13 mouse cellular contexts compared by ENCODE assay signal in the genomic region with DNA sequence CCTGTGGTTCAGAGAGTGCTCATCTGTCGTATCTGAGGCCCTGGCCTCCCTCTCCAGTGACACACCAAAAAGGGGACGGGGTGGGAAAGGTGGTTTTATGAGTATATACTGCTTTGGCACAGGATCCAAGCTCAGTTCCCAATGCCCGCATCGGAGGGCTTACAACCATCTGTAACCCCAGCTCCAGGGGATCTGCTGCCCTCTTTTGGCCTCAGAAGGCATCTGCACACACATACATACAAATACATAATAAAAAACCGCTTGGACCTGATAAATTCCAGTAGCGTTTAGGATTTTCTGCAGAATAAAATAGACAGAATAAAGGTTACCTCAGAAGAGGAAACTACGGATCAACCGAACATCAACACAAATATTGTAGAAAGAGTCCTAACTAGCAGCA. TPM values are rescaled to one million over a fixed set of nuclear protein-coding genes. Genes with fewer than 3 reads are reported as not detected.
A peak's percentile ranks its signal among the peaks of the same experiment; 100 is the strongest.
DNase-seq lines count a peak whose midpoint lies in the region; ATAC-seq and TF ChIP-seq lines count a peak whose summit lies in the region.
"Had no signal": no experiment of that assay in that cellular context is flagged by ENCODE, and none has a peak within 500 bp of the region (broad histone marks: within the 10 kb centered on the region; RNA-seq: fewer than 3 reads in every experiment).

No protein-coding gene starts in this region.

- H3K4me1 ChIP-seq in hindbrain, postnatal 0 days (ENCODE audit: insufficient read depth, low read length): peaks cover 5% of the 10 kb centered on the region; the same call in 1 of the 2 replicates
- 0 out of 2 replicates have a peak, but pooled peaks cover 8% of the 10 kb centered on the region for H3K4me1 ChIP-seq in hindbrain, embryonic 14.5 days (replicated peaks; ENCODE audit: control insufficient read depth, insufficient read depth, low read length)
- peaks cover 2% of the 10 kb centered on the region for H3K4me1 ChIP-seq in ES-Bruce4 (ENCODE audit: control insufficient read depth, insufficient read depth, low read length)
- H3K4me1 ChIP-seq in embryonic facial prominence, embryonic 11.5 days (ENCODE audit: control insufficient read depth, insufficient read depth, low read length): peaks cover 2% of the 10 kb centered on the region

- H3K27me3 ChIP-seq in hindbrain, postnatal 0 days (ENCODE audit: insufficient read depth, low read length): no peaks in the 10 kb centered on the region
- no peaks in the 10 kb centered on the region for H3K27me3 ChIP-seq in hindbrain, embryonic 14.5 days (ENCODE audit: control insufficient read depth, insufficient read depth, low read length)
- no peaks in the 10 kb centered on the region for H3K27me3 ChIP-seq in ES-Bruce4 (ENCODE audit: control insufficient read depth, insufficient read depth, low read length, poor library complexity, severe bottlenecking)
- no peaks in the 10 kb centered on the region for H3K27me3 ChIP-seq in embryonic facial prominence, embryonic 11.5 days (ENCODE audit: control insufficient read depth, insufficient read depth, low read length)
- H3K27me3 ChIP-seq: forebrain, embryonic 12.5 days; limb, embryonic 15.5 days; midbrain, embryonic 12.5 days had no signal

- H3K4me3 ChIP-seq in hindbrain, postnatal 0 days (ENCODE audit: low read length): no peak overlapping the region
- no peak overlapping the region for H3K4me3 ChIP-seq in hindbrain, embryonic 14.5 days (replicated peaks; ENCODE audit: low read length)
- no peak overlapping the region for H3K4me3 ChIP-seq in ES-Bruce4 (ENCODE audit: low read depth, low read length)
- no peak overlapping the region for H3K4me3 ChIP-seq in embryonic facial prominence, embryonic 11.5 days (ENCODE audit: low read depth, low read length)
- H3K4me3 ChIP-seq: forebrain, embryonic 12.5 days; limb, embryonic 15.5 days; midbrain, embryonic 12.5 days had no signal

- H3K9me3 ChIP-seq in hindbrain, postnatal 0 days (ENCODE audit: low read length): no peaks in the 10 kb centered on the region
- H3K9me3 ChIP-seq in hindbrain, embryonic 14.5 days (ENCODE audit: control insufficient read depth, low read length): no peaks in the 10 kb centered on the region
- H3K9me3 ChIP-seq in ES-Bruce4 (replicated peaks; ENCODE audit: control insufficient read depth, insufficient read depth, low read length, poor library complexity, severe bottlenecking): no peaks in the 10 kb centered on the region
- H3K9me3 ChIP-seq in embryonic facial prominence, embryonic 11.5 days (replicated peaks; ENCODE audit: control insufficient read depth, low read length): no peaks in the 10 kb centered on the region
- H3K9me3 ChIP-seq: forebrain, embryonic 12.5 days; limb, embryonic 15.5 days; midbrain, embryonic 12.5 days had no signal

- H3K4me2 ChIP-seq in hindbrain, postnatal 0 days (ENCODE audit: low read depth, low read length): no peak overlapping the region
- no peak overlapping the region for H3K4me2 ChIP-seq in hindbrain, embryonic 14.5 days (replicated peaks)
- H3K4me2 ChIP-seq in embryonic facial prominence, embryonic 11.5 days (ENCODE audit: low read depth, low read length): no peak overlapping the region
- H3K4me2 ChIP-seq: forebrain, embryonic 12.5 days; limb, embryonic 15.5 days; midbrain, embryonic 12.5 days had no signal

- peak; percentile 40 for DNase-seq in hindbrain, postnatal 0 days (ENCODE audit: low spot score)
- DNase-seq in hindbrain, embryonic 14.5 days (ENCODE audit: low spot score): no peak
- DNase-seq in 416B (ENCODE audit: low read depth): peak; percentile 40
- peak; percentile 55 for DNase-seq in embryonic facial prominence, embryonic 11.5 days (ENCODE audit: low spot score)
- no peak for DNase-seq in Muller cell, postnatal 12 days (ENCODE audit: inconsistent ontology term)
- DNase-seq in adrenal gland, postnatal 4 days (ENCODE audit: low spot score in 2 of 2): no peak
- no peak for DNase-seq in ovary, postnatal 14 days (ENCODE audit: low spot score)
- DNase-seq: cerebellum, adult 11 months; kidney, adult 2 months had no signal

- peak; percentile 58 for TF ChIP-seq CTCF in hindbrain, postnatal 0 days (IDR thresholded peaks at IDR 0.05; ENCODE audit: low read depth)
- TF ChIP-seq CTCF in ES-Bruce4 (IDR thresholded peaks at IDR 0.05; ENCODE audit: low read depth, low read length): peak; percentile 68

- TF ChIP-seq EP300 in ES-Bruce4 (IDR thresholded peaks at IDR 0.05; ENCODE audit: insufficient read depth, low read depth, low read length): no peak

- 83% methylated on average over 8 of the region's 8 CpGs for WGBS in hindbrain, postnatal 0 days
- WGBS in hindbrain, embryonic 14.5 days: 89% methylated on average over 8 of the region's 8 CpGs
- 85% methylated on average over 8 of the region's 8 CpGs for WGBS in embryonic facial prominence, embryonic 11.5 days

- no peak overlapping the region for H3K27ac ChIP-seq in hindbrain, postnatal 0 days
- H3K27ac ChIP-seq in hindbrain, embryonic 14.5 days: no peak overlapping the region
- H3K27ac ChIP-seq in ES-Bruce4 (ENCODE audit: insufficient read depth, low read length): no peak overlapping the region
- peak overlapping the region; percentile 53 for H3K27ac ChIP-seq in embryonic facial prominence, embryonic 11.5 days (replicated peaks; ENCODE audit: low read depth, low read length)
- H3K27ac ChIP-seq: limb, embryonic 15.5 days had no signal

- H3K36me3 ChIP-seq in hindbrain, postnatal 0 days (ENCODE audit: insufficient read depth, low read length): no peaks in the 10 kb centered on the region
- H3K36me3 ChIP-seq in hindbrain, embryonic 14.5 days (replicated peaks; ENCODE audit: control insufficient read depth, insufficient read depth): 0 out of 2 replicates have a peak, but pooled peaks cover 3% of the 10 kb centered on the region
- no peaks in the 10 kb centered on the region for H3K36me3 ChIP-seq in ES-Bruce4 (ENCODE audit: control insufficient read depth, insufficient read depth, low read length, poor library complexity, severe bottlenecking)
- H3K36me3 ChIP-seq in embryonic facial prominence, embryonic 11.5 days (replicated peaks; ENCODE audit: control insufficient read depth, insufficient read depth, low read depth, low read length): no peaks in the 10 kb centered on the region
- H3K36me3 ChIP-seq: forebrain, embryonic 12.5 days; limb, embryonic 15.5 days; midbrain, embryonic 12.5 days had no signal

- no peak for TF ChIP-seq POLR2A in ES-Bruce4 (IDR thresholded peaks at IDR 0.05; ENCODE audit: insufficient read depth, low read length)

- ATAC-seq in hindbrain, postnatal 0 days: no peak
- no peak for ATAC-seq in hindbrain, embryonic 14.5 days (ENCODE audit: low FRiP score)
- no peak for ATAC-seq in embryonic facial prominence, embryonic 11.5 days (replicated peaks; ENCODE audit: insufficient number of reproducible peaks, low FRiP score, low TSS enrichment, low read depth)

- H3K9ac ChIP-seq in hindbrain, postnatal 0 days (replicated peaks; ENCODE audit: low read length): no peak overlapping the region
- no peak overlapping the region for H3K9ac ChIP-seq in hindbrain, embryonic 14.5 days
- H3K9ac ChIP-seq in ES-Bruce4 (ENCODE audit: low read depth, poor library complexity, severe bottlenecking): no peak overlapping the region
- H3K9ac ChIP-seq in embryonic facial prominence, embryonic 11.5 days (replicated peaks; ENCODE audit: low read length): no peak overlapping the region
- H3K9ac ChIP-seq: forebrain, embryonic 12.5 days; limb, embryonic 15.5 days; midbrain, embryonic 12.5 days had no signal

RNA-seq across cellular contexts. Expression of a gene that starts 29.5 kb away (rescaled TPM):
- total RNA-seq in hindbrain, postnatal 0 days (2014; rRNA removed): 51.2 and 61.4 TPM in 2 replicates
- 60.8 and 62.5 TPM in 2 replicates for polyA plus RNA-seq in hindbrain, postnatal 0 days (2015; fragmentation: Nextera tagmentation; extraction: Ambion mirVana)
- 69.0 and 76.0 TPM in 2 replicates for polyA plus RNA-seq in hindbrain, embryonic 14.5 days (2014; fragmentation: Nextera tagmentation; extraction: Ambion mirVana)
- 22.9 and 25.2 TPM in 2 replicates for polyA plus RNA-seq in ES-Bruce4 (2011; ENCODE audit: insufficient read depth, insufficient read length, low read depth, missing spikeins)
- polyA plus RNA-seq in embryonic facial prominence, embryonic 11.5 days (2014; fragmentation: Nextera tagmentation; extraction: Ambion mirVana): 87.8 and 93.4 TPM in 2 replicates
- 10 to 100 TPM; 54.9 to 56.3 TPM for total RNA-seq in adrenal gland, postnatal 4 days (2021)

RNA-seq across cellular contexts. Expression of a gene that starts 56.7 kb away (rescaled TPM):
- 69.8 and 71.3 TPM in 2 replicates for total RNA-seq in hindbrain, postnatal 0 days (2014; rRNA removed)
- polyA plus RNA-seq in hindbrain, postnatal 0 days (2015; fragmentation: Nextera tagmentation; extraction: Ambion mirVana): 8.8 and 9.5 TPM in 2 replicates
- polyA plus RNA-seq in hindbrain, embryonic 14.5 days (2014; fragmentation: Nextera tagmentation; extraction: Ambion mirVana): 15.1 and 15.6 TPM in 2 replicates
- 63.5 and 67.2 TPM in 2 replicates for polyA plus RNA-seq in ES-Bruce4 (2011; ENCODE audit: insufficient read depth, insufficient read length, low read depth, missing spikeins)
- polyA plus RNA-seq in embryonic facial prominence, embryonic 11.5 days (2014; fragmentation: Nextera tagmentation; extraction: Ambion mirVana): 15.4 and 15.9 TPM in 2 replicates
- 100 to 1,000 TPM; 106 to 111 TPM for total RNA-seq in adrenal gland, postnatal 4 days (2021)

Comparison
In these comparisons a context has a peak if more than half of its experiments do, and no peak if none do; other contexts are left out.
1. DNase-seq: peak in hindbrain, postnatal 0 days (single experiment), 416B (single experiment) and embryonic facial prominence, embryonic 11.5 days (single experiment); none in hindbrain, embryonic 14.5 days (single experiment), Muller cell, postnatal 12 days (single experiment), adrenal gland, postnatal 4 days (0 of 2) and ovary, postnatal 14 days (single experiment).